Comparison of ENCODE assay signal across 8 mouse cellular contexts in the genomic region with DNA sequence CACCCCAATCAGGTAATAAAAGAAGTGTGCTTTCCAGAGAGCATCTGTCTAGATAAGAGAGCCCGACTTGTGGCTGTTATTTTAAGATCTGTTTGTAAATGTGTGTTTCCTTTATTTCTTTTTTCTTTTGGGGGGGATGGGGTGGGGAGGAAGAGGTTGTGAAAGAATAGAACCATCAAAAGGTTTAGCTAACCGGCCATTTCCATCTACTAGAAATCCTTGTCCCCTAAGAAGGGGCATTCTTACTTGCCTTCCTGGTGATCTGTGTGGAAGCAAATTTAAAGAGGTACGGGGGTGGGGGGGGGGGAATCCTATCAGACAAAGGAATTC. TPM values are rescaled to one million over a fixed set of nuclear protein-coding genes. Genes with fewer than 3 reads are reported as not detected.
A peak's percentile ranks its signal among the peaks of the same experiment; 100 is the strongest.
DNase-seq lines count a peak whose midpoint lies in the region; ATAC-seq and TF ChIP-seq lines count a peak whose summit lies in the region.

No protein-coding gene starts in this region.

- TF ChIP-seq POLR2A in thymus, adult 2 months (IDR thresholded peaks at IDR 0.05; ENCODE audit: control insufficient read depth, extremely low read depth, insufficient read depth, low read length, poor library complexity), result no peak

- peaks cover 58% of the 10 kb centered on the region for H3K4me1 ChIP-seq in erythroblast, embryonic 14.5 days (ENCODE audit: control insufficient read depth)
- H3K4me1 ChIP-seq in thymus, adult 2 months (replicated peaks; ENCODE audit: control insufficient read depth, insufficient read depth, low read length), result peaks cover 8% of the 10 kb centered on the region
- H3K4me1 ChIP-seq in liver, embryonic 11.5 days (replicated peaks; ENCODE audit: control insufficient read depth, insufficient read depth, low read length), result peaks cover 26% of the 10 kb centered on the region

- no peak for ATAC-seq in erythroblast, adult 5-6 weeks (replicated peaks; ENCODE audit: low FRiP score, poor library complexity, severe bottlenecking)
- no peak for ATAC-seq in liver, embryonic 11.5 days (replicated peaks; ENCODE audit: low FRiP score)

- peaks cover 35% of the 10 kb centered on the region for H3K36me3 ChIP-seq in erythroblast, embryonic 14.5 days (ENCODE audit: control insufficient read depth)
- H3K36me3 ChIP-seq in thymus, adult 2 months (ENCODE audit: control insufficient read depth, insufficient read depth, low read length), result no peaks in the 10 kb centered on the region
- H3K36me3 ChIP-seq in liver, embryonic 11.5 days (ENCODE audit: control insufficient read depth, insufficient read depth, low read length), result peaks cover 9% of the 10 kb centered on the region; the same call in 1 of the 2 replicates

- TF ChIP-seq CTCF in thymus, adult 2 months (IDR thresholded peaks at IDR 0.05; ENCODE audit: borderline replicate concordance, control insufficient read depth, extremely low read depth, insufficient read depth, low read length, poor library complexity), result no peak

- no peaks in the 10 kb centered on the region for H3K9me3 ChIP-seq in erythroblast, embryonic 14.5 days (ENCODE audit: control insufficient read depth, low read length)
- H3K9me3 ChIP-seq in liver, embryonic 11.5 days (ENCODE audit: control insufficient read depth, low read length), result no peaks in the 10 kb centered on the region

- H3K4me2 ChIP-seq in liver, embryonic 11.5 days, result peak overlapping the region; percentile 92

- WGBS in thymus, adult 2 months, result 0% methylated on average over 3 of the region's 3 CpGs
- WGBS in liver, embryonic 11.5 days, result 1% methylated on average over 3 of the region's 3 CpGs

- H3K27me3 ChIP-seq in erythroblast, embryonic 14.5 days (ENCODE audit: control insufficient read depth), result no peaks in the 10 kb centered on the region
- no peaks in the 10 kb centered on the region for H3K27me3 ChIP-seq in thymus, adult 2 months (ENCODE audit: control insufficient read depth, insufficient read depth, low read length)
- no peaks in the 10 kb centered on the region for H3K27me3 ChIP-seq in liver, embryonic 11.5 days (replicated peaks; ENCODE audit: control insufficient read depth, insufficient read depth, low read length)

- intact Hi-C loops in gastrocnemius, postnatal 36 days (cut with DNase I), result no loop called here

- no peak for DNase-seq in thymus, adult 2 months
- no peak for DNase-seq in thymus, postnatal 25 days
- no peak for DNase-seq in liver, embryonic 11.5 days (ENCODE audit: low spot score)
- DNase-seq in retina, embryonic 14.5 days (ENCODE audit: low spot score), result no peak
- no peak for DNase-seq in urinary bladder, postnatal 14 days (ENCODE audit: low spot score)
- DNase-seq in gastrocnemius, postnatal 36 days, result no peak

- peak overlapping the region; percentile 96 for H3K4me3 ChIP-seq in erythroblast, embryonic 14.5 days (replicated peaks)
- H3K4me3 ChIP-seq in thymus, adult 2 months (ENCODE audit: control insufficient read depth, insufficient read depth, low read length), result peak overlapping the region; percentile 85
- H3K4me3 ChIP-seq in liver, embryonic 11.5 days (ENCODE audit: low read depth, low read length), result peak overlapping the region; percentile 84

- H3K27ac ChIP-seq in thymus, adult 2 months (ENCODE audit: control insufficient read depth, insufficient read depth, low read length), result no peak overlapping the region
- 0 out of 2 replicates have a peak overlapping the region, but pooled peaks have one; percentile 99 for H3K27ac ChIP-seq in liver, embryonic 11.5 days (ENCODE audit: low read depth, low read length)

- H3K9ac ChIP-seq in liver, embryonic 11.5 days (ENCODE audit: low read depth, low read length), result peak overlapping the region; percentile 99

RNA-seq across cellular contexts. Expression of gene Rcor1, which starts 1.3 kb away (rescaled TPM):
- polyA plus RNA-seq in erythroblast, embryonic 14.5 days (2012), result 0.31 and 0.44 TPM in 2 replicates
- total RNA-seq in erythroblast, adult 5-6 weeks (2015; ENCODE audit: low replicate concordance), result 21.3 and 26.9 TPM in 2 replicates
- 9.8 and 18.0 TPM in 2 replicates for total RNA-seq in erythroblast, adult 5-6 weeks (2017; ENCODE audit: low replicate concordance)
- polyA plus RNA-seq in thymus, adult 2 months (2012; rRNA removed), result 21.9 and 24.4 TPM in 2 replicates
- polyA plus RNA-seq in liver, embryonic 11.5 days (2014; fragmentation: Nextera tagmentation; extraction: Ambion mirVana), result 17.4 and 18.2 TPM in 2 replicates
- 1 to 10 TPM; 7.1 to 7.3 TPM for total RNA-seq in gastrocnemius, postnatal 36 days (2021)

Comparison
In these comparisons a context has a peak if more than half of its experiments do, and no peak if none do; other contexts are left out.
1. RNA of gene Rcor1, which starts 1.3 kb away (polyA plus RNA-seq): 21.9 to 24.4 TPM in thymus, adult 2 months and 17.4 to 18.2 TPM in liver, embryonic 11.5 days; 0.31 to 0.44 TPM in erythroblast, embryonic 14.5 days; every median in the first group is over 10 times any median in the second.
2. Peak in every context shown above with its lines, with median percentiles within 50 percentile points of each other: H3K4me3 ChIP-seq.